Mouse (Mus musculus) left cerebral cortex, postnatal 10 days (tissue): ENCODE data around the gene Syde1. TPM values are rescaled to one million over a fixed set of nuclear protein-coding genes. Genes with fewer than 3 reads are reported as not detected.
A peak's percentile ranks its signal among the peaks of the same experiment; 100 is the strongest.

ENCODE experiments used
- DNase-seq, 2 experiments: peaks; one replicate each; pipeline ENCODE4 v3.0.0; 2021 to 2022; ENCODE audit warnings: low spot score in 2 of 2, mixed read lengths in 1 of 2; ENCODE audit errors: extremely low spot score in 1 of 2
- intact Hi-C: fragments of 180-260 bp; cut with DNase I; formaldehyde crosslinking; loops from one replicate; pipeline ENCODE4 v1.15.1; 2025
- total RNA-seq, 2 experiments: library from RNA; stranded (reverse); gene quantifications; 2 replicates each; pipeline ENCODE4 v1.2.3; 2021

Gene Syde1
- total RNA-seq, 2 experiments from 2014 or later: 3.9 TPM

DNA sequence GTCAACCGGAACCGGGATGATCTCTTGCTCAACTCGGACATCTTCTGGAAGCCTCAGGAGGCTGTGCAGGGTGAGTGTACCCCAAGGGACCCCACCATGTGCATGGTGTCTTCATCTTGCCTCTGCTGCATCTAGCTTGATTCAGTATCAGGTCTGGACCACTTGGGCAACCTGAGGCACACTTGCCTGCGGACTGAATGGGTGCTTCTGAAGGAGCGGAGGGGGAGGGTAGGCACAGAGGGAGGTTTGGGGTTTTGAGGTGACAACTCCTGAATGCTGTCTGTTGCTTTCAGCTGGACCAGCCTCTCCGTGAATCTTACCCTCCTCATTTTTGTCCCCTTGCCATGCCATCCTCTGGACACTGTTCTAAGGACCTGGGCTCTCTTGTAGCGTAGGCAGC lies 10.6 kb downstream of the Syde1 start:
- DNase-seq: no peak
- intact Hi-C loops: no loop called here

DNA sequence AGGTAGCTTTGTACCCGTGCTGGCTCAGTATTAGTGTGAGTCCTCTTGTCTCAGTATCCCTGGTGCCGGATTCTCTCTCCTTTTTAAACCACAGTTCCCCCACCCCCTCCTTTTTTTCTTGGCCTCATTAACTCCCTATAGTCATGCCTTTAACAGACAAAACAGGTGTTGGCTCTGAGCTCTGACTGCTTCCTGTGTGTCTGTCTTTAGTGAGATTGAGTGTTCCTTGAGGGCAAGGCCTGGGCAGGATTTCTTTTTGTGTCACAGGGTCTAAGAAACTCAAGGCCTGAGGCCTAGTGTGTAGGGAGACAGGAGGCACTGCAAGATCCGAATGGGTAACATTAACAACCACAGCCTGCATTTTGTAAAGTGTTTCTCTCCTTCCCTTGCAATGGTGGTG lies 13.6 kb downstream of the Syde1 start:
- intact Hi-C loops: no loop called here
- no peak for DNase-seq

- intact Hi-C loops: no loop called here
- DNase-seq: no peak
Measured at GRCm38 (mm10) chr10:78576435-78577184, 15.2 kb downstream of the Syde1 start.

GRCm38 (mm10) chr10:78575690-78576089 lies 16.1 kb downstream of the Syde1 start:
- intact Hi-C loops: no loop called here
- peak in 1 of 2 experiments; percentile 63 for DNase-seq

- intact Hi-C loops: no loop called here
- DNase-seq: no peak
Measured at GRCm38 (mm10) chr10:78575105-78575632, 16.6 kb downstream of the Syde1 start.

- intact Hi-C loops: no loop called here
- DNase-seq: peak; percentile 90 to 96
Measured at GRCm38 (mm10) chr10:78574250-78575104, 17.3 kb downstream of the Syde1 start, which contains the start of gene Ilvbl. Ilvbl (plus strand) TSS chr10:78574346.

- intact Hi-C loops: no loop called here
- DNase-seq: no peak
Measured at GRCm38 (mm10) chr10:78573226-78573625, 18.5 kb downstream of the Syde1 start.

DNA sequence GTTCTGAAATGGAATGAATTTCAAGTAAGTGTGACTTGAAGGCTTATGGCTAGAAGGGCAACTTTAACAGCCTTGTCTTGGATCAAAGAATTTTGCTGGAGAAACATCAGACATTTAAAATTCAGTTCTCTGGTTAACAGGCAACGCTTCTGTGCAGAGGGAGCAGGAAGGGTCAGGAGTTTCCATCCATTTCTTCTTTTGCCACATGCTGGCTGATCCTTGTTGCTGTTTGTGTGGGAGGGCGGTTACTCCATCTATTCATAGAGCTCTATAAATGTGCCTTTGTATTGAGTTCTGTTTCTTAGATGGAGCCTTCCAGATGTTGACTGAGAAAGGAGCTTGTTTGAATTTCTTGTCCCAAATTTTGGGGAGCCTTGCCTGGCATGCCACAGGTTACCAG lies 20.9 kb downstream of the Syde1 start:
- no peak for DNase-seq
- intact Hi-C loops: no loop called here

DNA sequence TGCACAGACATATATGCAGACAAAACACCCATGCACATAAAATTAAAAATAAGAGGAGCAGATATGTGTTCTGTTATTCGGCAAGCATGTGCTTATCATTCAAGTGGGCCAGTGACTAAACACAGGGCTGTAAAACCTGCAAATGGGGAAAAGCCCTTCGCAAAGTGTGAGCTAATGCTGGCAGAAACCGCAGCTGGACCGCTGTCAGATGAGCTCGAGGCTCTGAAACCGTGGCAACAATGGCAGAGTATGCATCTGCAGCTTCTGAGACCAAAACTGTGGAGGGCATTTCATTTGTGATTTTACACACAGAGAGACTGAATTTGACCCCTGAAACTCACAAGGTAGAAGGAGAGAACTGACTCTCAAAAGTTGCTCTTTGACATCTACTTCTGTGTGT lies 21.3 kb downstream of the Syde1 start:
- intact Hi-C loops: no loop called here
- DNase-seq: no peak

- DNase-seq: no peak
- intact Hi-C loops: no loop called here
Measured at GRCm38 (mm10) chr10:78569686-78570085, 22.1 kb downstream of the Syde1 start.

- intact Hi-C loops: no loop called here
- no peak for DNase-seq
Measured at GRCm38 (mm10) chr10:78569191-78569590, 22.6 kb downstream of the Syde1 start.

DNA sequence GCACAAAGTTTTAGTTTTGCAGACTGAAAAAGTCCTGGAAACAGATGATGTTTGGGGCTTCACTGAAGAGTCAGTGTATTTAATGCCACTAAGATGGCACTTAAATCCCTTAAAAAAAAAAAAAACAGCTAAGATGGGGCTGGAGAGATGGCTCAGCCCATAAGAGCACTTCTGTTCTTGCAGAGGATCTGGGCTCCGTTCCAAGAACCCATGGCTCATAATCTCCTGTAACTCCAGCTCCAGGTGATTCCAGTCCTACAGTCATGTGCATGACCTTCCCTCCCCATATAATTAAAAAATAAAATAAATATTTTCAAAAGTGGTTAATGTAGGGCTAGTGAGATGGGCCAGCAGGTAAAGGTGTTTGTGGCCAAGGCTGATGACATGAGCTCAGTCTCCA lies 26.7 kb downstream of the Syde1 start:
- intact Hi-C loops: no loop called here
- no peak for DNase-seq

DNA sequence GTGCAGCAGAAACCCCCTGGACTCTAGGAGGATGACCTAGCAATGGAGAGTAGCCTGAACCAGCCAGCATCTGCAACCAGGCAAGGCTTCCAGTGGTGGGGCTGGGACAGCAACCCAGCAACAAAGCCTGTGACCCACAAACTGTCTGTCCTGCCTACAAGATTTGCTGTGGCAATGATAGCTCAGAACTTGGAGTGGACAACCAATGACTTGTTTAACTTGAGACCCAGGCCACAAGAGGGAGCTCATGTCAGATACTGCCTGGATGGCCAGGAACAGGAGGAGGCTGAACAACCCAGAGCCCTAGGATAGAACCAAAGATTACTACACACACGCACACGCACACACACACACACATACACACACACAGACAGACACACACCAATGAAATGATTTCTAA lies 50.8 kb downstream of the Syde1 start:
- peak in 1 of 2 experiments; percentile 35 for DNase-seq
- intact Hi-C loops: loop anchor here (10.0 kb wide), 1 partner anchor 64 kb away; no protein-coding TSS in a partner anchor

Other genes with a start within 250 kb of the Syde1 start
- 100 to 1,000 TPM; 251 to 263 TPM for gene Agpat3, start 239.5 kb downstream of the Syde1 start, total RNA-seq
- 100 to 1,000 TPM; 345 to 346 TPM for gene Rrp1, start 178.9 kb downstream of the Syde1 start, total RNA-seq
- 10 to 100 TPM; 33.8 to 37.4 TPM for gene Cstb, start 166.3 kb downstream of the Syde1 start, total RNA-seq
- 10 to 100 TPM; 65.2 to 67.6 TPM for gene Pdxk, start 127.0 kb downstream of the Syde1 start, total RNA-seq
- gene Olfr1358, start 74.5 kb downstream of the Syde1 start, total RNA-seq: not detected
- 10 to 100 TPM; 19.2 to 21.9 TPM for gene Ilvbl, start 17.6 kb downstream of the Syde1 start, total RNA-seq
- not detected for gene Olfr1357, start 26.1 kb upstream of the Syde1 start, total RNA-seq
- not detected for gene Casp14, start 126.3 kb upstream of the Syde1 start, total RNA-seq
- gene Ccdc105, start 161.1 kb upstream of the Syde1 start, total RNA-seq: under 1 TPM; 0.20 to 0.32 TPM
- 10 to 100 TPM; 17.3 to 18.4 TPM for gene Slc1a6, start 188.5 kb upstream of the Syde1 start, total RNA-seq